ENCODE assay signal across 7 mouse cellular contexts in the genomic region with DNA sequence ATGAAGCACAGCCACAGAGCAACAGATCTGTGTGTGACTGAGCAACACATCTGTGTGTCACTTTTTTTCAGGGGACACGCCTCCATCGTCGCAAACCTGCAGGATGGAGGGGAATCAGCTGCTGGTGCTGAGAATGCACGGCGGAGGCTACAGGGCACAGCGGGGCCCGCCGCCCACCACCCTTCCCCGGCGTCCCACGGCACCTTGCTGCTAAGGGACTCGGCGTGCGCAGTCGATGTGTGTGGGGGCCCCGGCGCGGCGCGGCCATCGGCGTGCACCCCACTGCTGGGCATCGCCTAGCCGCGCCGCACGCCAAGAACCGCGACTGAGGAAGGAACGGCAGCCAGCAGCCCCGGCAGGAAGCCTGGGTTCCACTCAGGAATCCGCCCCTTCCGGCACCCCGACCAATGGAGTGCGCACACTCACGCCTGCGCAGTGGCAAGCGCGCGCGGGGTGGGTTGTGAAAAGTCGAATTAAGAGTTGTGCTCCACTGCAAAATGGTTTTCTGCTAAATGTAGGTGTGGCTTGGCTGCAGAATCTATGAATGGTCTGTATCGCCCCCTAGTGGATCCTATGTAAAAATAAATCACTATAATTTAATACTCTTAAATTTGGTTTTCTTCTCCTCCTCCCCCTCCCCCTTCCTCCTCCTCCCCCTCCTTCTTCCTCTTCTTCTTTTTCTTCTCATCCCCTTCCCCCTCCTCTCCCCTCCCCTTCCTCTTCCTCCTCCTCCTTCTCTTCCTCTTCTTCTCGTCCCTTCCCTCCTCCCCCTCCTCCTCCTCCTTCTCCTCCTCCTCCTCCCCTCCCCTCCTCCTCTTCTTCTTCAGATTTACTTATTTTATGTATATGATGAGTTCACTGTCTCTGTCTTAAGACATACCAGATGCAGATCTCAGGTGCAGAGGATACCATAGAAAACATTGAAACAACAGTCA. TPM values are rescaled to one million over a fixed set of nuclear protein-coding genes. Genes with fewer than 3 reads are reported as not detected.
DNase-seq lines count a peak whose midpoint lies in the region; ATAC-seq lines count a peak whose summit lies in the region.

A gene (minus strand): TSS at position 293 of the 935 bp plus-strand sequence.
A gene (minus strand): TSS at position 341 of the 935 bp plus-strand sequence.
A gene (minus strand): TSS at position 426 of the 935 bp plus-strand sequence.

- peaks cover 7% of the 10 kb centered on the region; the same call in 1 of the 2 replicates for H3K36me3 ChIP-seq in intestine, embryonic 15.5 days
- H3K36me3 ChIP-seq in midbrain, embryonic 10.5 days, result peaks cover 26% of the 10 kb centered on the region

- DNase-seq in adrenal gland, adult 2 months, result peak; percentile 99
- peak; percentile 91 for DNase-seq in embryo, embryonic 11.5 days (ENCODE audit: low read depth, low spot score)
- DNase-seq in gastrocnemius, postnatal 36 days, result peak; percentile 95
- DNase-seq in left cerebral cortex, postnatal 25 days (ENCODE audit: low spot score in 2 of 2), result peak; percentile 95 to 98
- DNase-seq in midbrain, embryonic 10.5 days (ENCODE audit: low spot score), result peak; percentile 96
- peak; percentile 96 for DNase-seq in right cerebral cortex, postnatal 4 days

- H3K27ac ChIP-seq in intestine, embryonic 15.5 days, result peak within 1 kb of the TSS; percentile 88
- peak within 1 kb of the TSS; percentile 95 for H3K27ac ChIP-seq in midbrain, embryonic 10.5 days (replicated peaks)

- H3K27me3 ChIP-seq in intestine, embryonic 15.5 days (replicated peaks), result no peaks in the 10 kb centered on the region
- no peaks in the 10 kb centered on the region for H3K27me3 ChIP-seq in midbrain, embryonic 10.5 days (ENCODE audit: low read depth, poor library complexity, severe bottlenecking)

- H3K9ac ChIP-seq in intestine, embryonic 15.5 days, result peak within 1 kb of the TSS; percentile 97

- H3K4me1 ChIP-seq in intestine, embryonic 15.5 days (replicated peaks), result no peaks in the 10 kb centered on the region
- H3K4me1 ChIP-seq in midbrain, embryonic 10.5 days, result peaks cover 9% of the 10 kb centered on the region

- whole genome bisulfite sequencing in intestine, embryonic 15.5 days, result under 1% methylated on average over 44 of the region's 44 CpGs
- WGBS in midbrain, embryonic 10.5 days, result under 1% methylated on average over 44 of the region's 44 CpGs

- ATAC-seq in intestine, embryonic 15.5 days, result peak; percentile 100

- peak within 1 kb of the TSS; percentile 51 for H3K4me2 ChIP-seq in intestine, embryonic 15.5 days (replicated peaks)

- intact Hi-C loops in gastrocnemius, postnatal 36 days (cut with DNase I), result loop anchor here (5.0 kb wide), 1 partner anchor 55 kb away; a partner anchor contains a TSS
- intact Hi-C loops in left cerebral cortex, postnatal 25 days (cut with DNase I), result loop anchor here (2.0 kb wide), 1 partner anchor 300 kb away; no protein-coding TSS in a partner anchor

- H3K4me3 ChIP-seq in intestine, embryonic 15.5 days (replicated peaks), result peak within 1 kb of the TSS; percentile 84
- peak within 1 kb of the TSS; percentile 94 for H3K4me3 ChIP-seq in midbrain, embryonic 10.5 days

- H3K9me3 ChIP-seq in intestine, embryonic 15.5 days, result no peaks in the 10 kb centered on the region
- peaks cover 10% of the 10 kb centered on the region; the same call in 1 of the 2 replicates for H3K9me3 ChIP-seq in midbrain, embryonic 10.5 days (replicated peaks)

RNA-seq across cellular contexts. Expression of the first gene that starts in this region (rescaled TPM):
- total RNA-seq in adrenal gland, adult 2 months (2021), result 10 to 100 TPM in 1 of 2 experiments, 1 to 10 TPM in 1; 1.5 to 17.3 TPM
- not detected in 2 replicates for polyA plus RNA-seq in adrenal gland, adult 2 months (2012; rRNA removed)
- total RNA-seq in gastrocnemius, postnatal 36 days (2021), result 10 to 100 TPM in 1 of 2 experiments, 1 to 10 TPM in 1; 4.5 to 11.4 TPM
- 8.1 and 13.7 TPM in 2 replicates for polyA plus RNA-seq in intestine, embryonic 15.5 days (2015; fragmentation: Nextera tagmentation; extraction: Ambion mirVana)
- not detected for total RNA-seq in left cerebral cortex, postnatal 25 days (2021)
- polyA plus RNA-seq in midbrain, embryonic 10.5 days (2016; fragmentation: Nextera tagmentation; extraction: Ambion mirVana), result not detected in 2 replicates

RNA-seq across cellular contexts. Expression of the second gene that starts in this region (rescaled TPM):
- under 1 TPM in 1 of 2 experiments, not detected in 1; 0.10 TPM for total RNA-seq in adrenal gland, adult 2 months (2021)
- polyA plus RNA-seq in adrenal gland, adult 2 months (2012; rRNA removed), result not detected in 2 replicates
- total RNA-seq in gastrocnemius, postnatal 36 days (2021), result under 1 TPM; 0.20 to 0.22 TPM
- 0.44 and 0.76 TPM in 2 replicates for polyA plus RNA-seq in intestine, embryonic 15.5 days (2015; fragmentation: Nextera tagmentation; extraction: Ambion mirVana)
- total RNA-seq in left cerebral cortex, postnatal 25 days (2021), result under 1 TPM in 1 of 2 experiments, not detected in 1; 0.25 TPM
- polyA plus RNA-seq in midbrain, embryonic 10.5 days (2016; fragmentation: Nextera tagmentation; extraction: Ambion mirVana), result 0.54 and 1.4 TPM in 2 replicates

RNA-seq across cellular contexts. Expression of the third gene that starts in this region (rescaled TPM):
- total RNA-seq in adrenal gland, adult 2 months (2021), result 10 to 100 TPM; 22.0 to 29.8 TPM
- polyA plus RNA-seq in adrenal gland, adult 2 months (2012; rRNA removed), result 0.96 and 1.0 TPM in 2 replicates
- total RNA-seq in gastrocnemius, postnatal 36 days (2021), result 10 to 100 TPM; 45.8 to 55.3 TPM
- polyA plus RNA-seq in intestine, embryonic 15.5 days (2015; fragmentation: Nextera tagmentation; extraction: Ambion mirVana), result 64.9 and 74.0 TPM in 2 replicates
- 10 to 100 TPM; 23.3 to 26.4 TPM for total RNA-seq in left cerebral cortex, postnatal 25 days (2021)
- 90.8 and 99.6 TPM in 2 replicates for polyA plus RNA-seq in midbrain, embryonic 10.5 days (2016; fragmentation: Nextera tagmentation; extraction: Ambion mirVana)

Comparison
In these comparisons a context has a peak if more than half of its experiments do, and no peak if none do; other contexts are left out.
1. Peak in every context shown above with its lines: DNase-seq, ATAC-seq, H3K4me3 ChIP-seq and H3K27ac ChIP-seq.
2. RNA of the third gene that starts in this region (polyA plus RNA-seq): 90.8 to 99.6 TPM in midbrain, embryonic 10.5 days and 64.9 to 74.0 TPM in intestine, embryonic 15.5 days; 0.96 to 1.0 TPM in adrenal gland, adult 2 months; every median in the first group is over 10 times any median in the second.